Mouse (Mus musculus): ENCODE measurements around the gene Kif7.

- no peak for TF ChIP-seq POLR2A (IDR thresholded peaks at IDR 0.05; ENCODE audit: extremely low read depth, insufficient read depth, low read length)
- no peak for TF ChIP-seq CTCF (IDR thresholded peaks at IDR 0.05; ENCODE audit: extremely low read depth, insufficient read depth, low read length)
These were observed 44.2 kb upstream of the Kif7 start for GRCm38 (mm10) chr7:79759766-79760165.
